Mouse (Mus musculus): ENCODE measurements around the gene Tbl1xr1. TPM values are rescaled to one million over a fixed set of nuclear protein-coding genes. Genes with fewer than 3 reads are reported as not detected.
A peak's percentile ranks its signal among the peaks of the same experiment; 100 is the strongest.

Gene Tbl1xr1
- total RNA-seq, 2 experiments from 2014 or later, result 57.5 to 58.8 TPM

- peak; percentile 25 for DNase-seq
Observed at GRCm38 (mm10) chr3:22142846-22143641, 66.6 kb downstream of the Tbl1xr1 start.

GRCm38 (mm10) chr3:22144255-22144654, 67.8 kb downstream of the Tbl1xr1 start:
- DNase-seq, result peak; percentile 26

GRCm38 (mm10) chr3:22147433-22147927, 71.0 kb downstream of the Tbl1xr1 start:
- peak; percentile 21 for DNase-seq

- no peak for DNase-seq
Observed at GRCm38 (mm10) chr3:22148306-22148932, 72.0 kb downstream of the Tbl1xr1 start.

- DNase-seq, result no peak
Observed at GRCm38 (mm10) chr3:22150872-22151530, 74.5 kb downstream of the Tbl1xr1 start.

- no peak for DNase-seq
Observed at GRCm38 (mm10) chr3:22152773-22153172, 76.3 kb downstream of the Tbl1xr1 start.

- no peak for DNase-seq
Observed at GRCm38 (mm10) chr3:22154522-22154921, 78.1 kb downstream of the Tbl1xr1 start.

GRCm38 (mm10) chr3:22156397-22156796, 79.9 kb downstream of the Tbl1xr1 start:
- DNase-seq, result no peak

- DNase-seq, result no peak
Observed at GRCm38 (mm10) chr3:22162948-22163347, 86.5 kb downstream of the Tbl1xr1 start.

- DNase-seq, result no peak
Observed at GRCm38 (mm10) chr3:22167856-22168255, 91.4 kb downstream of the Tbl1xr1 start.

GRCm38 (mm10) chr3:22168432-22168831, 92.0 kb downstream of the Tbl1xr1 start:
- DNase-seq, result no peak

GRCm38 (mm10) chr3:22171526-22171925, 95.1 kb downstream of the Tbl1xr1 start:
- DNase-seq, result no peak

GRCm38 (mm10) chr3:22172410-22172809, 96.0 kb downstream of the Tbl1xr1 start:
- no peak for DNase-seq

- DNase-seq, result no peak
Observed at GRCm38 (mm10) chr3:22173171-22173570, 96.7 kb downstream of the Tbl1xr1 start.

- DNase-seq, result no peak
Observed at GRCm38 (mm10) chr3:22174232-22174631, 97.8 kb downstream of the Tbl1xr1 start.

- no peak for DNase-seq
Observed at GRCm38 (mm10) chr3:22180076-22180475, 103.6 kb downstream of the Tbl1xr1 start.

- no peak for DNase-seq
Observed at GRCm38 (mm10) chr3:22181026-22181425, 104.6 kb downstream of the Tbl1xr1 start.

GRCm38 (mm10) chr3:22185265-22185664, 108.8 kb downstream of the Tbl1xr1 start:
- DNase-seq, result no peak

GRCm38 (mm10) chr3:22190498-22190897, 114.0 kb downstream of the Tbl1xr1 start:
- DNase-seq, result peak; percentile 5

- DNase-seq, result no peak
Observed at GRCm38 (mm10) chr3:22192931-22193330, 116.5 kb downstream of the Tbl1xr1 start.

- DNase-seq, result no peak
Observed at GRCm38 (mm10) chr3:22194185-22194856, 117.9 kb downstream of the Tbl1xr1 start.

GRCm38 (mm10) chr3:22198802-22199201, 122.3 kb downstream of the Tbl1xr1 start:
- DNase-seq, result no peak

- DNase-seq, result no peak
Observed at GRCm38 (mm10) chr3:22204186-22204585, 127.7 kb downstream of the Tbl1xr1 start.

Data from heart, postnatal 4 days (tissue).